Mouse (Mus musculus): Measurements from ENCODE around the gene St13. TPM values are rescaled to one million over a fixed set of nuclear protein-coding genes. Genes with fewer than 3 reads are reported as not detected.

St13 gene
- total and polyA plus RNA-seq, 3 experiments = 192 to 646 (median 208) TPM

- Histone ChIP-seq H3K9ac (ENCODE audit: insufficient read depth, low read depth) (0 out of 2 replicates have a peak overlapping the region, but pooled peaks have one; percentile 32), H3K4me1 (ENCODE audit: control insufficient read depth in 1 of 2, insufficient read depth in 2 of 2) (peaks cover 0 to 58% of the 10 kb centered on the region in 2 experiments; a peak in 2 of 4 replicates), H3K27me3 (replicated peaks) (no peaks in the 10 kb centered on the region), H3K9me3 (replicated peaks; ENCODE audit: low read length) (no peaks in the 10 kb centered on the region), H3K27ac (ENCODE audit: insufficient read depth, low read depth) (no peak overlapping the region), H3K4me3 (replicated peaks in 1 of 3; ENCODE audit: low read depth in 2 of 3, low read length in 2 of 3, poor library complexity in 1 of 3) (peak overlapping the region in 1 of 3 experiments; percentile 19), H3K4me2 (ENCODE audit: insufficient read depth, low read depth, poor library complexity, severe bottlenecking) (peak overlapping the region; percentile 27), H3K36me3 (replicated peaks in 1 of 2; ENCODE audit: control insufficient read depth in 1 of 2, insufficient read depth in 1 of 2, low read length in 1 of 2) (peaks cover 28 to 74% of the 10 kb centered on the region in 2 experiments), H3K79me2 (replicated peaks; ENCODE audit: control insufficient read depth, extremely low read depth, insufficient read depth, poor library complexity, severe bottlenecking) (peaks cover 75% of the 10 kb centered on the region)
- peak; percentile 81 for TF ChIP-seq ELF1 (IDR thresholded peaks at IDR 0.05; ENCODE audit: low read depth, low read length)
- TF ChIP-seq HCFC1 (IDR thresholded peaks at IDR 0.05; ENCODE audit: low read depth, low read length) = peak; percentile 68
- TF ChIP-seq MYC (IDR thresholded peaks at IDR 0.05; ENCODE audit: low read depth, low read length) = peak; percentile 93
- peak; percentile 65 for TF ChIP-seq SIN3A (IDR thresholded peaks at IDR 0.05; ENCODE audit: low read length)
- peak; percentile 90 for TF ChIP-seq MXI1 (IDR thresholded peaks at IDR 0.05; ENCODE audit: low read depth, low read length)
- no peak for TF ChIP-seq IRF4 (IDR thresholded peaks at IDR 0.05; ENCODE audit: low read depth, low read length)
- TF ChIP-seq ZNF384 (IDR thresholded peaks at IDR 0.05; ENCODE audit: low read depth, low read length) = no peak
- TF ChIP-seq MAX (IDR thresholded peaks at IDR 0.05; ENCODE audit: low read length) = peak; percentile 80
- TF ChIP-seq CTCF (conservative IDR thresholded peaks at IDR 0.05 in 1 of 2, IDR thresholded peaks at IDR 0.05 in 1 of 2; ENCODE audit: low read depth in 2 of 2, low read length in 2 of 2) = no peak
- no peak for TF ChIP-seq ZKSCAN1 (IDR thresholded peaks at IDR 0.05; ENCODE audit: borderline replicate concordance, low read depth, low read length)
- DNase-seq (ENCODE audit: extremely low read depth) = peak; percentile 65
- in situ Hi-C loops (cut with MboI; ENCODE audit: low pct_ligation_motif_present, low pct_unique_long_range_greater_than_20kb, low sequenced_read_pairs) (no loop called here), dilution Hi-C loops (cut with MboI; ENCODE audit: extremely low pct_ligation_motif_present, extremely low pct_unique_long_range_greater_than_20kb, low sequenced_read_pairs) (no loop called here)
Measured at GRCm38 (mm10) chr15:81392997-81393396, 6.9 kb downstream of the St13 start.

GRCm38 (mm10) chr15:81386327-81386726 lies 13.6 kb downstream of the St13 start:
- TF ChIP-seq ZNF384 (IDR thresholded peaks at IDR 0.05; ENCODE audit: low read depth, low read length) = no peak
- TF ChIP-seq CTCF (conservative IDR thresholded peaks at IDR 0.05 in 1 of 2, IDR thresholded peaks at IDR 0.05 in 1 of 2; ENCODE audit: low read depth in 2 of 2, low read length in 2 of 2) = peak in 1 of 2 experiments; percentile 38; a peak in 2 of 4 replicates
- in situ Hi-C loops (cut with MboI; ENCODE audit: low pct_ligation_motif_present, low pct_unique_long_range_greater_than_20kb, low sequenced_read_pairs) (no loop called here), dilution Hi-C loops (cut with MboI; ENCODE audit: extremely low pct_ligation_motif_present, extremely low pct_unique_long_range_greater_than_20kb, low sequenced_read_pairs) (no loop called here)
- peaks cover 55 to 90% of the 10 kb centered on the region in 2 experiments for H3K36me3 ChIP-seq (replicated peaks in 1 of 2; ENCODE audit: control insufficient read depth in 1 of 2, insufficient read depth in 1 of 2, low read length in 1 of 2)
- H3K9ac ChIP-seq (ENCODE audit: insufficient read depth, low read depth) = no peak overlapping the region
- no peak overlapping the region for H3K4me2 ChIP-seq (ENCODE audit: insufficient read depth, low read depth, poor library complexity, severe bottlenecking)
- H3K79me2 ChIP-seq (replicated peaks; ENCODE audit: control insufficient read depth, extremely low read depth, insufficient read depth, poor library complexity, severe bottlenecking) = peaks cover 32% of the 10 kb centered on the region
- H3K4me1 ChIP-seq (ENCODE audit: control insufficient read depth in 1 of 2, insufficient read depth in 2 of 2) = no peaks in the 10 kb centered on the region
- no peak overlapping the region for H3K4me3 ChIP-seq (replicated peaks in 1 of 3; ENCODE audit: low read depth in 2 of 3, low read length in 2 of 3, poor library complexity in 1 of 3)
- H3K27me3 ChIP-seq (replicated peaks) = no peaks in the 10 kb centered on the region
- DNase-seq (ENCODE audit: extremely low read depth) = no peak
- no peak overlapping the region for H3K27ac ChIP-seq (ENCODE audit: insufficient read depth, low read depth)
- peaks cover 2% of the 10 kb centered on the region for H3K9me3 ChIP-seq (replicated peaks; ENCODE audit: low read length)

- Histone ChIP-seq H3K9me3 (replicated peaks; ENCODE audit: low read length) (no peaks in the 10 kb centered on the region), H3K27ac (ENCODE audit: insufficient read depth, low read depth) (no peak overlapping the region), H3K4me2 (ENCODE audit: insufficient read depth, low read depth, poor library complexity, severe bottlenecking) (no peak overlapping the region), H3K9ac (ENCODE audit: insufficient read depth, low read depth) (no peak overlapping the region), H3K79me2 (replicated peaks; ENCODE audit: control insufficient read depth, extremely low read depth, insufficient read depth, poor library complexity, severe bottlenecking) (peaks cover 6% of the 10 kb centered on the region), H3K4me3 (replicated peaks in 1 of 3; ENCODE audit: low read depth in 2 of 3, low read length in 2 of 3, poor library complexity in 1 of 3) (no peak overlapping the region), H3K4me1 (ENCODE audit: control insufficient read depth in 1 of 2, insufficient read depth in 2 of 2) (no peaks in the 10 kb centered on the region), H3K36me3 (replicated peaks in 1 of 2; ENCODE audit: control insufficient read depth in 1 of 2, insufficient read depth in 1 of 2, low read length in 1 of 2) (peaks cover 49 to 82% of the 10 kb centered on the region in 2 experiments), H3K27me3 (replicated peaks) (no peaks in the 10 kb centered on the region)
- dilution Hi-C loops (cut with MboI; ENCODE audit: extremely low pct_ligation_motif_present, extremely low pct_unique_long_range_greater_than_20kb, low sequenced_read_pairs) = no loop called here
- TF ChIP-seq USF2 (conservative IDR thresholded peaks at IDR 0.05; ENCODE audit: low read depth, low read length) = no peak
- no peak for TF ChIP-seq MEF2A (IDR thresholded peaks at IDR 0.05; ENCODE audit: borderline replicate concordance, low read depth, low read length)
- no peak for DNase-seq (ENCODE audit: extremely low read depth)
- in situ Hi-C loops (cut with MboI; ENCODE audit: low pct_ligation_motif_present, low pct_unique_long_range_greater_than_20kb, low sequenced_read_pairs) = no loop called here
Measured at GRCm38 (mm10) chr15:81378845-81379244, 21.0 kb downstream of the St13 start.

Measured in CH12.LX (cell line).